Mouse (Mus musculus) thymus, postnatal 36 days (tissue): ENCODE results near the gene Pdhb.
A peak's percentile ranks its signal among the peaks of the same experiment; 100 is the strongest.

Experiments used
- DNase-seq, 2 experiments: peaks; one replicate each; pipeline ENCODE4 v3.0.0; 2022; ENCODE audit warnings: mixed read lengths in 2 of 2

Gene Pdhb

DNA sequence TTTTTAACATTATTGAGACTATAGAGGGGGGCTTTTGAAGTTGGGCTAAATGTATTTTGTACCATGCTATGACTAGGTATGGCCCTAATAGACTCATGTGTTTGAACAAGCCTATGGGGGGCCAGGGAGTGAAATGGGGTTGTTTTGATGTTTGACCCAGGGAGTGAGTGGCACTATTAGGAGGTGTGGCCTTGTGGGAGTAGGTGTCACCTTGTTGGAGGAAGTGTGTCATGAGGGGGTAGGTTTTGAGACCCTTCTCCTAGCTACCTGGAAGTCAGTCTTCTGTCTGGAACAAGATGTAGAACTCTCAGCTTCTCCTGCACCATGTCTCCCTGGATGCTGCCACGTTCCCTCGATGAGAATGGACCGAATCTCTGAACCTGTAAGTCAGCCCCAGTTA is 17.7 kb upstream of the Pdhb start:
- DNase-seq: no peak

DNA sequence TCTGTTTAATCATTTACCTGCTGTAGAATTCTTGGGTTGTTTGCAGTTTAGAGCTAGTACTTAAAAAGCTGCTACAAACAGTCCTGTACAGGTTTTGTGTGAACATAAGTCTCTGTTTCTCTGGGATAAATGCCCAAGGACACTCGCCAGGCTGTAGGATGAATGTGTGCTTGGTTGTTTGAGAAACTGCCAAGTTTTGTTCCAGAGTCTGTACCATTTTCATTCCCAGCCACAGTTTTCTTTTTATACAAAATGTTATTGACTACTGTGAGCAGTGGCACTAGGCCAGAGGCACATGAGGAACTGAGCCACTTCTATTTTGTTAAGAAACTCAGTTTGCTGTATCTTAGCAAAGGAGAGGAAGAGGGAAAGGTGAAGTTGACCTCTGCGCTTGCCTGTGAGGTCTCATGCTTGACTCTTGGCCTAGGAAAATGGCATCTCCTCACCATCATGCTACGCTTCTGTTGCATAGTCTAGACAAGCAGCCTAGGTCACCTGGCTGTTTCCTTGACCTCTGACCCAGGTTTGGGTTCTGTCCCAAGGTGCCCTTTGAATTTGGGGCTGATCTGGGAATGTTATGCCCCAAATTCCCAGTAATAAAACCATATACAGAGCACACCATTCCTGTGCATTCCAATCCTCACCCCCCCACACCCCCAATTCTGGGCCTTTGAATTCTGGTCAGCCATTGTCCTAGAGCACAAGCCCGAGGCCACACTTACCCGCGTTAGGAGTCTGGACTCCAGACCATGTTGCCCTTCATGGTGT is 13.6 kb upstream of the Pdhb start:
- DNase-seq: no peak

DNA sequence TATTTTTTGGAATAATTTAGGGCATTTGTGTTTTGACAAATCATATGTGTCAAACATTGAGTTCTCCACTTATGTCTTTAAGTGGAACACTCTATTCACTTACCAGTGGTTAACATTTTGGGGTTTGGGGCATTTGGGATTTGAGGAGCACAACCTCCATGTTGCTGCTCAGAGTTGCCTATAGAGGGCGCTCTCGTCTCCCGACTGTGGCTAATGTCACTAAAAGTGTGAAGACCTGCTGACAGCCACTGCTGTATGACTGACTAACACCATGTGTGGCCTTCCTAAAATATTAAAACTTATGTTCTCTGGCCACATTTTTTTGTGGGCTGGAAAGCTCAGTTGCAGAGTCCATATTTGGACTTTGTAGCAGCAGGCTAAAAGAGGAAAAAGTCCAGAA is 10.5 kb upstream of the Pdhb start:
- DNase-seq: no peak

DNA sequence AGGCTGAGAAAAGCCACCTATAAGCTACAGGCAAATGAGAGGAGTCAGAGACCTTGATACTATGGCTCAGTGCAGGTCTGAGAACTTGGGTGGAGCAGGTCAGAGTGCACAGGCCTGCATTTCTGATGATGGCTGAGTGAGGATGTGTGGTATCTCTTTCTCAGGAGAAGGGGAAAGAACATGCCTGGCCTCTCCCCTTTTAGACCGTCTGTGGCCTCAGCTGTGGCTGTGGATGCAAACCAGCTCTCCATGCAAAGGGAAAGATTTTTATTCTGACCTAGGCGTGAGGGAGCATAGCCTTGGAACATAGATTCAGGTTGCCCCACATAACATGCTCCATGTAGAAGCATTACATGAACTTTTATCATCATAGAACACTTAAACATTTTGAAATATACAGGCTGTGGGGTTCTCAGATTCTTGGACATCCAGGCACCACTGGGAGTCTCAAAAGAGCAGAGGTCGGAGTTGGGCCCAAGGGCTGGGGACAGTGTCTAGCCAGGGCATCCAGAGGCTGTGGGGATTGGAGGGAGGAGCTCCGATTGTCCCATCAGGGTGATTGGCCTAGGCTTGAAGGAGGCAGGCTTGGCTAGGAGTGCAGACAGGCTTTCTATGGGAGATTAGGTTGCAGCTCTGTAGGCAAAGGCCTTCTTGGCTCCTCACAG is 7.7 kb upstream of the Pdhb start:
- no peak for DNase-seq

DNA sequence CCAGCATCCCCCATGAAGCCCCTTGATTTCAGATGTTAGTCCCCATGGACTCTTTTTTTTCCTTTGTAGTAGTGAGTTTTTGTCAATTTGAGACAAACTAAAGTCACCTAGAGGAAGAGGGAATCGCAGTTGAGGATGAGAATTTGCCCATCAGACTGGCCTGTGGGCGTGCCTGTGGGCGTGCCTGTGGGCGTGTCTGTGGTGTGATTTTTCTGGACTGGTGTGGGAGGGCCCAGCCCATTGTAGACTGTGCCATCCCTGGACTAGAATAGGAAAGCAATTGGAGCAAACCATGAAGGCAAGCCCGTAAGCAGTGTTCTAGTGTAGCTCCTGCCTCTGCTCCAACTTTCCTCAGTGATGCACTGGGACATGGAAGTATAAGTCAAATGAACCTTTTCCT is 3.4 kb upstream of the Pdhb start:
- no peak for DNase-seq

DNA sequence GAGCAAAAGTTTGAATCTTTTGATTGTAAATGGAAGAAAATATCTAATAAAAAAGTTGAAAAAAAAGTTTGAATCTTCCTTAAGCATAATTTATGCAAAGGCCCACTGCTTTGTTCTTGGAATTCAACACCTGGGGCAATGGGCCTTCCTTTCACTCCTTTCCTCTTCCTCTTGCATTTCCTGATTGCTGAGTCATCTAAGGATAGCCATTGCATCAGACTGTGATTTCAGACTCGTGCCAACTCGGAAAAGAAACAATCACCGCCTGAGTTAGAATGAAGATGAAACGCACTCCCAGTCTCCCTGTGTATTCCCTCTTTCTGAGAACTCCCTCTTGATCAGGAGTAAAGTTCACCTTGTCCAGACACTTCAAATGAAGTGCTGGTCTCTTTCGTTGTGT is 1.8 kb upstream of the Pdhb start:
- DNase-seq: no peak

DNA sequence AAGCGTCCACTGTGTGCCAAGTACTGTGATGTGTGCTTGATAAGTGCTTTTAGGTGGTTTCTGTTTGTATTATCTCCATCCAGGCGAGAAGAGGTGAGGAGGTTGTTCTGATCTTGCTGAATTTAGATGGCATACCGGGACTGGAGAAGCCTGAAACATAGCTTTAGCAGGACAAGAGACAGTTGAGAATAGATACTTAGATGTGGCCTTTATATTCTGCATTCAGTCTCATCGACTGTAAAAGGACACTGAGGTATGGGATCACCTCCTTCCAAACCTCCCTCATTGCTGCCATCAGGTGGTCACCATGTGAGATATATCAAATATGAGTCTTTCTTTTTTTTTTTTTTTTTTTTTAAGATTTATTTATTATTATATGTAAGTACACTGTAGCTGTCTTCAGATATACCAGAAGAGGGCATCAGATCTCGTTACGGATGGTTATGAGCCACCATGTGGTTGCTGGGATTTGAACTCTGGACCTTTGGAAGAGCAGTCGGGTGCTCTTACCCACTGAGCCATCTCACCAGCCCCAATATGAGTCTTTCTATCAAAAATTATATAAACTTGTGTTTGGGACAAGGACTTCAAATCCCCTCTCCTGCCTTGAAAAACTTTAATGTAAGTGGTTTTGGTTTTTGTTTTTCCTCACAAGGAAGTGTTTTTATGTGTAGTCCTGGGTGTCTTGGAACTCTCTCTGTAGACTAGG is 871 bp upstream of the Pdhb start:
- DNase-seq: peak; percentile 32

DNA sequence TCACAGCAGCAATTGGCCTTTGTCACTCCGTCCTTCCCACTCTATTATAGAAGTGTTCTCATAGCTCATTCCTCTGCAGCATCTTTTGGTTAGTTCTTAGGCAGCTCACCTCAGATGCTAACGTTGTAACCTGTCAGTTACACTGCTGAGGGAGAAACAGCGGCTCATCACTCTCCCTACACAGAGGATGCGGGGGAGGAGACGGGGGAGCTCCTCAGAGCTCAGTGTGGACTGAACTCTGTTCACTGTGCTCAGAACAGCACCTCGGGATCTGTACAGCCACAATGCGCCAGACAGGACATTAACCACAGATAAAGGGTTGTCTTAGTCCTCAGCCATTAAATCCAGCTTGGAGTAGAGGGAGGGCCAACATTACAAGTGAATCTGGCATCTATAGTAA is 8.4 kb downstream of the Pdhb start:
- DNase-seq: no peak

DNA sequence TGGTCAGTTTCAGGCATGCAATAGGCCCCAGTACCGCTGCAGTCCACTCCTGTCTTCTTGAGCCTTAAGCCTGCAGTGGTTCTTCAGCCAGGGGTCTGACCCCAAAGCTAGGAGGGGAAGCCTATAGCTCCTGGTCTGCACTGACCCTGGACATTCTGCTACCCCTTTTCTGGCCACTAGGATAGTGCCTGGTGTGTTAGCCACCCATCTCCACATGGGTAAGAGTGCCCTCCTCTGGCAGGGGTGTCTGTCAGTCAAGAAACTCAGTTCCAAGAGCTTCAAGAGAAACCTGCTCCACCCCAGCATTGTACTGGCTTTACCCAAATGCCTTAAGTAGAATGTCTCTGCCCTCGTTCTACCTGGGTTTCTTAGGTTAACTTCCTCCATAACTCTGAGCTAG is 11.0 kb downstream of the Pdhb start:
- peak; percentile 30 to 35 for DNase-seq

DNA sequence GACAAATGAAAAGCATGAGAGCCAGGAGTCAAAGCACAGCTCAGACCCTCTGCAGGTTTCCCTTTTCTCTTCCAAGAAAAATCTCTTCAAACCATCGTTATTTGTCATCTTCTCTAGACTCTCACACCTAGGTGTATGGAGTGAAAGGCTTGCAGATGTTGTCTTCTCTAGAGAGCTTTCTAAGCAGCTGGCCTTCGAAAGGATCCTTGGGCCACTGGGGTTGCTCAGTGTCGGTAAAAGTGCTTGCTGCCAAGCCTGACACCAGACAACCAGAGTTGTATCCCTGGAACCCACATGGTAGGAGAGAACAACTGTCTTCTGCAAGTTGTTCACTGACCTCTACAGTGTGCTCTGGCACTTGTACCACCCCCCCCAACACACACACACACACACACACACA is 13.7 kb downstream of the Pdhb start:
- no peak for DNase-seq

DNA sequence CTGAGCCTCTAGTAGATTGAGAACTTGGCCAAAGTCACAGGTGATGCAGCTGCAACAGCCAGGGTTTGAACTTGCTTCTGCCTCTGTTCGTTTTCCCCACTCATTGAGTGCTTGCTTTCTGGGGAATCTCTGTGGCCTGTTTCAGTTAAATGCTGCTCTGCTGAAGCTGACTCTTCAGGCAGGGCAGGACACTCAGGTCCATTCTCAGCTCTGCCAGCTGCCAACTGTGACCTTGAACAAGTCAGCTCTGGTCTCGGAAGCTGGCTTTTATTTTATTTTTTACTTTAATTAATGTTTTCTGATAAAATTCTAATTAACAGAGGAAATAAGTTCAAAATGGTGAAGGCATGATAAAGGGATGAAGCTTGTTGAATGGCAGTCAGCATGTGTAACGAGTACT is 14.1 kb downstream of the Pdhb start:
- DNase-seq: no peak

DNA sequence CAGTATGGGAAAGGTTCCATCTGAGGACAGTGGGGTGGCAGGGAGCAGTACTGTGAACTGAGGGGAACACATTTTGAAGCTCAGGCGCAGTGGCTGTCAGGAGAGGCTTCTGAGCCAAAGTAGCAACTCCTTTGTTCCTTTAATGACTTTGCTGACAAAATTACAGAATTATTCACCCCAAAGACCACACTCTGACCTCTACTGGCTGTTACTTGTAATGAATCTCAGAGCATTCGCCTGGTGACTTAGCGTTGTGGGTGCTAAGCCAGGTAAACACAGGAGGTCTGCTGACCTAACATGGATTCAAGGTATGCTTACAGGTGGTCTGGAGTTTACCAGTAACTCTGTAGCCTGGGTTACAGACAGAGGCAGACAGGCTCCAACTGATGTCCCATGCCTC is 15.9 kb downstream of the Pdhb start:
- no peak for DNase-seq

DNA sequence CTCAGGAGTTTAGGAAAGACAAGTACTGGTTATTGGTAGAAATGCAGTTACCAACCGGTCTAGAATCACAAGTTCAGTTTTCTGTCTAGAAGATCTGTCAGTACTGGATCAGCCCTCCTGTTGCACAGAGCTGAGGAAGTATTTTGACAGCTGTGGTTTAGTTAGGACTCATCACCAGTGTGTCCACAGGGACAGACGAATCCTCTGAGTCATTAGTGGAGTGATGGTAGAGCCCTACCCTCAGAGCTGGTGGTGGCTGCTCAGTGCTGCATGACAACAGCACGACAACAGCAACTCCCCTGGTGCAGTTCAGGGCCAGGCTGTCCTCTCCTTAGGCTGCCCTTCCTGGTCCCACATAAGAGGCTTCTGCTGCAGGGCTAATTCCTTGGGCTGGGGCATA is 18.8 kb downstream of the Pdhb start:
- DNase-seq: no peak

DNA sequence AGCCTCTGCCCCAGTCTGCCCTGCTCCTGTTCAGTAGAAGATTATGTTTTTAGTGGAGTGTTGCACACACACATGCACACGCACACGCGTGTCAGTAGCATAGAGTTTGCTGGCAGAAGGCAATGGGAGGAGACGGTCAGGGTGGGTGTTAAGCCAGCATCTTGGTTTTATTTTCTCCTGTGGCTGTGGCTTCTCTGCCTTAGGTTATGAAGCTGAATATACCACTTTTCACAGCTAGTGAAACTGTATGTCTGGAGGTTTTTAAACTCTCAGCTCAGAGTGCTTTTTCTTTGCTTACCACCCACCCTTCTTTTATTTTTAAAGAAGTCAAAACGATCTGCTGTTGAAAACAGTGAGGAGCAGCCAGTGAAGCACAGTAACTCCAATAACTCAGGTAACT is 21.1 kb downstream of the Pdhb start:
- DNase-seq: no peak

DNA sequence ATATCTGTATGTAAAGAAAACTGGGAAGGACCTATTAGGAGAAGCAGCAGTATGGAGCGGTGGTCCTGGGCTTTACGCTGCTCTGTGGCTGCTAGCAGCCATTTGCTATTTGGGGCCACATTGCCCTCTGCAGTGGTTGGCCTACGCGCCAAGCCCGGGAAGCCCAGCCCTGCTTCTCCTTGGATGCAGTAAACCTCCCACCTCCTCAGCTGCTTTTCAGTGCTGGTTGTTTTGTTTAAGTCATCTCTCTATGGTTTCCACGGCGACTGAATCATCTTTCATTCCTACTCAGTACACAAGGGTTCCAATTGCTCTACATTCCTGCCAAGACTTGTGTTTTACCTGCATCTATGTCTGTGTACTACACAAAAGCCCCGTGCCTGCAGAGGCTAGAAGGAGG is 24.0 kb downstream of the Pdhb start:
- DNase-seq: no peak

DNA sequence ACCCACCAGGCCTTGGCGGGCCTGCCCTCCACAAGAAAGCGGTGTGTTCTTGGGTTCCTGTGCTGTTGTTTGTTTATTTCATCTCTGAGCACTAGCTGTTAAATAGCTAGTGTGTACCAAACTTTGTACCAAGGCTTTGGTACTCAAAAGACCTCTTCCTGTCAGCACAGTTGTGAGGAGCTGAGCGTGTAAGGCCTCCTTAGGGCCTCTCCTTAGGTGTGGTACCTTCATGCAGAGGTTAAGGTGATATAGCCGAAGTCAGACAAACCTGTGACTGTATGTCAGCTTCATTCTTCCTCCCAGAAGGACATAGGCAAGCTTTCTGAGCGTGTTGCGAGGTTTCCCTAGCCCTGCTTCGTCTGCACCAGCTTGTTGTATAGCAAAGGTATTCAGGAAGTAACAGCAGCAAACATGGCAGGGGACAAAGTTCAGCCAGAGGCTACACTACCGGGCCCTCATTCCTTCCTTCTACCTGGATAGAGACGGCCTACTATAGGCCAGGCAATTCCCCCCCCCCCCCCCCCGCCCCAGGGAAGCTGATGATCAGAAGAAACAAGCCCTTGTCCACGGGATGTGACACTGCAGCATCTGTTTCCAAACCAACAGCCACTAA is 26.1 kb downstream of the Pdhb start:
- DNase-seq: no peak

DNA sequence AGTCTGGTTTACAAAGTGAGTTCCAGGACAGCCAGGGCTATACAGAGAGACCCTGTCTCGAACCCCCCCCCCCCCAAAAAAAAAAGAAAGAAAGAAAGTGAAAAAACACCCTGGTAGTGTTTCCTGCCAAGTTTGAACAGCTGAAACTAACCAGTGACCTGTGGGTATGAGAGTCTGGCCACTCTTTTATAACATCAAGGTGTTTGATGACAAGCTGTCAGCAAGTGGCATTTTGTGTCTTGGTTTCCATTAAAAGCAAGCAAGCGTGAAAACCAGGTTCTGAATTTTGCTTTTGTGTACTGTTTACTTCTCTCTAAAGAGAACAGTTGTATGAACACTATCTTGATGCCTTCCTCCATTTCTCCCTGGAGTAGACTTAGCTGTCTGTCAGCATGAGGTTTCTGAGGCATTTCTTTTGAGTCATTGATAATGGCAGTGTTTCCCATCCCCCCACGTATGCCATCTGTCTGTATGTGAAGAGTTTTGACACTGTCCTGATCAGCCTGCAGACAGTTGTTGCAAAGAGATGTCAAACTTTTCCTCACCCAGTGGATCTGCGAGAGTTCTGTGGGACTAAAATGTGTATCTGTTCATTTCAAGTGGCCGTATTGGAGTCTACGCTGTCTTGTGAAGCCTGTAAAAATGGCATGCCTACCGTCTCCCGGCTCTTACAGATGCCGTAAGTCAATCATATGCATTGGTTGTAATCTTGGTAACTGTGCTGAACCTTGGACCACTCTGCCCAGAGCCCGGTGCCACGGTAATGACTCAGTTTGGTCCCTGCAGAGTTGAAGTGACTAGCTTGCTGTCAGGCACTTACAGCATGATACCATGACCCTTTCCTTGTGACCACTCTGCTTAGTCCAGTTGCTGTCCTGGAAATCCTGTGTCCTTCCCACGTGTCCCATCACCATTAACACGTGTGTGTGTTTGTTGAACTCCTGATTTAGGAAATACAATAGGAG is 26.9 kb downstream of the Pdhb start:
- no peak for DNase-seq

DNA sequence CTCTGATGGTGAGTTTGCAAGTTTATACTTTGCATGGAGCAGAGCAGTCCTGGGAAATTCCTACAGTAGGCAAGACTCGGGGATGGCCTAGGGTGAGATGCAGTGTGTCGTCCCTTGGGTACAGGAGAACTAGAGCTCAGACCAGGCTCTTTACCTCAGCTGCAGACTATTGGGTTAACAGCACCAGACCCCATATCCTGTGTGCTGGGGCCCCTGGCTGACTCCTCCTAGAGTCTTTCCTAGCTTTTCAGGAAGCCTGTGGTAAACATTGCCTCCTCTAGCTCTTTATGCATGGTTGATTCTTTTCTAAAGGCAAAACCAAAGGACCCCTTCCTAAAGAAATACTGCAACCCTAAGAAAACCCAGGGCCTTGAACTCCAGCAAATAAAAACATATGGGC is 31.7 kb downstream of the Pdhb start:
- peak; percentile 41 to 50 for DNase-seq

DNA sequence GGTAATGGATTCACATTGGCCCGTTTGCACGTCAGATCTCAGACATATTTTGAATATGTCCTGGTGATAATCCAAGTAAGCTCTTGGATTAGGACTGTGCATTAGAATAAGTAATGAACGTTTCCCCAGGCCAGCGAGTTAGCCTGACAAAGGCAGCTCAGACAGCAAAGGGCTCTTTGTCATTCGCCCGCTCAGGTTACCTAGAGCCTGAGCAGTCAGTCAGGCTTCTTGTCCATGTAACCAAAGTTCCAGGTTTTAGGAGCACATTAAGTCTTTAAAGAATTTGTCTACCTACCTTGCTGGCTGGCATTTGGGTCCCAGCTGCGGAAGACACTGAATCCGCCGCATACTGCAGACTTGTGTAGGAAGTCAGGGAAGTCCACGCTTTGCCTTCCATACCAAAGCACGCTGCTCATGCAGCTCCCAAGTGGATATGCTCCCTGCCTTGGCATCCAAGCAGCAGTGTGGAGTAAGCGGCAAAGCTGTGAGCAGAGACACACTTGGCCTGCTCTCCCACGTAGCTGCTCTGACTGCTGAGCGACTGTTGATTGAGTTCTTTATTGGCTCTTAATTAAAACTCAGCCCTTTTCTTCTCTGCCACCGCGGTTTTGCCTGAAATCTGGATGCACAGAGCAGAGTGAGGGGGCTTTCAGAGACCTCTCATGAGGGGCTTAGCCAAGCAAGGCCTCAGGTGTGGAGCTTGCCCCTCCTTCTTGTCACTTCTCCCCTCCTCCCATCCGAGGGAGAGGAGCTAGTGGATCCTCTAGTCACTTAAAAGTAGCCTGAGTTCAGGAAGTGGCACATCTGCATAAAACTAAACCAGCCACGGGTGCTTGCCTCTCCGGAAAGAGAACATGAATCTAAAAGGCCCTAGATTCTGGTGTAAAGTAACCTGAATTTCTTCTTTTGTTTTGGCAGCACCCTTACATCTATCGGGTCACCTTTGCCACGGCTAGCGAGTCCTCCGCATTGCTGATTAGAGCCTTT is 32.8 kb downstream of the Pdhb start:
- peak; percentile 22 to 45 for DNase-seq

DNA sequence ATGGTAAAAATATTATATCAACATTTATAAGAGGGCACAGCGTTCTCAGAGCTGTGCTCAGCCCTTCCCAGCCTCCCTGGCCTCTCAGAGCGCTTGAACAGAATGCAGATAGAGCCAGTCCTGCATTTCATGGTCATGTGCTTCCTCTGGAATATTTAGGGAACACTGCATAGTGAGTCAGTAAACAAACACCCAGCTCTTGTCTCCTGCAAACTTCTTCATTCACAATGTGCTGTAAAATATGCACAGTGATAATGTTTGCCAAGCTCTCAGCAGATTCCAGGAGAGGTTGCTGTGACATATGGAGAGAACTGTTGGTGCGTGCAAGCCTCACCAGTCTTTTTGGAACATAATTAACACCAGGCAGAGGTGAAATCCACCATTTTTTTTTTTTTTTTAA is 37.7 kb downstream of the Pdhb start:
- no peak for DNase-seq

DNA sequence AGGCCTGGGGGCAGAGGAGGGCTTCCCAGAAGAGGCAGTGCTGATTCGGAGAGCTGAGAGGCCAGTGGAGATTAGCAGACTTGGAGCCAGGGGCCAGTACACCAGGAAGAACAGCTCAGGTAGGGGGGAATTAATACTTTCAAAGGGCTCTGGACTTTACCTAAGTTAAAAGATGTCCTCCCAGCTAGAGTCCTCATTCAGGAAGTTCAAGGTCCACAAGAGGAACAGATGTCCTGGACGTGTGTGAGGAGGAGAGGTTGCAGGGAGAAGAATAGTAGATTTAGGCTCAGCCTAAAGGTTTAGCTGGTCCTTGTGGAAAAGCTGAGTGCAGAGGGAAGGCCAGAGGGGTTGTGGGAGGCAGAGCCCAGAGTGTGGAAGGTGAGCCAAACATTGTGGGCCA is 38.6 kb downstream of the Pdhb start:
- no peak for DNase-seq
